Mouse (Mus musculus) testis, adult 2 months (tissue): Measurements from ENCODE around the gene Syce1l. TPM values are rescaled to one million over a fixed set of nuclear protein-coding genes. Genes with fewer than 3 reads are reported as not detected.

Source experiments
- H3K27ac ChIP-seq: fragments of 200-500 bp; 2 replicates; pipeline ENCODE4 v1.5.1; 2012; ENCODE audit warnings: low read depth, low read length; ENCODE audit not compliant: control insufficient read depth, insufficient read depth
- H3K27me3 ChIP-seq: fragments of 200-500 bp; 2 replicates; pipeline ENCODE4 v1.6.1; 2012; ENCODE audit warnings: mild to moderate bottlenecking, low read length, moderate library complexity; ENCODE audit not compliant: control insufficient read depth, insufficient read depth
- H3K36me3 ChIP-seq: fragments of 200-500 bp; 2 replicates; pipeline ENCODE4 v1.6.1; 2012; ENCODE audit warnings: mild to moderate bottlenecking, low read length; ENCODE audit not compliant: control insufficient read depth, insufficient read depth
- H3K4me1 ChIP-seq: fragments of 200-500 bp; 2 replicates; pipeline ENCODE4 v1.6.1; 2012; ENCODE audit warnings: low read length; ENCODE audit not compliant: control insufficient read depth, insufficient read depth
- H3K4me3 ChIP-seq: fragments of 200-500 bp; 2 replicates; pipeline ENCODE4 v1.5.1; 2012; ENCODE audit warnings: low read depth, mild to moderate bottlenecking, low read length, moderate library complexity, mixed read lengths; ENCODE audit not compliant: control insufficient read depth
- CTCF ChIP-seq: fragments of 200-500 bp; IDR thresholded peaks from 2 replicates; pipeline ENCODE4 v1.5.1; 2012; ENCODE audit warnings: low read depth, mild to moderate bottlenecking, inconsistent platforms, low read length, moderate library complexity; ENCODE audit not compliant: control insufficient read depth, insufficient read depth, insufficient replicate concordance
- POLR2A ChIP-seq: fragments of 200-500 bp; IDR thresholded peaks from 2 replicates; pipeline ENCODE4 v1.6.1; 2012; ENCODE audit warnings: low read depth, mild to moderate bottlenecking, inconsistent platforms, low read length, moderate library complexity; ENCODE audit not compliant: control insufficient read depth
- polyA plus RNA-seq: library from polyadenylated mRNA; depleted of rRNA; stranded (reverse); fragments of >200 nt; gene quantifications from 2 replicates; pipeline ENCODE4 v1.2.3, GENCODE M21; 2012; rRNA removed

Gene Syce1l
- polyA plus RNA-seq, 1 experiment, result 33.3 TPM

DNA sequence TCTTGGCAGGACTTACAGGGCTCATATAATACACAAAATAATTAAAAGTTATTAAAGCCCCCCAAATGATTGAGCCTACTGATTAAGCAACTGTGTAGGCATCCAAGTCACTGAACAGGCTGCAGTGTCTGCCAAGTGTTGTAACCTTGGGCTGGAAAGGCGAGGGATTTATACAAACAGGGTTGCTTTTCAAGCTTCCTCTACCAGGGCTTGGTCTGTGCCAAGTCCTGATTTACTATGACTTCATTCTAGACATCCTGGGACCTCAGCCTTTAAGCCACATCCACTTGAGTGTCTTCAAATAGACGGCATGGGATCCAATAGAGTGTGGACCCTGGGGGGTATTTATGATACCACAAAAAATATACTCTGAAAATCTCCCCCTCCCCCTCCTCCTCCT is 32.3 kb downstream of the Syce1l start:
- TF ChIP-seq CTCF (no peak), POLR2A (no peak)

DNA sequence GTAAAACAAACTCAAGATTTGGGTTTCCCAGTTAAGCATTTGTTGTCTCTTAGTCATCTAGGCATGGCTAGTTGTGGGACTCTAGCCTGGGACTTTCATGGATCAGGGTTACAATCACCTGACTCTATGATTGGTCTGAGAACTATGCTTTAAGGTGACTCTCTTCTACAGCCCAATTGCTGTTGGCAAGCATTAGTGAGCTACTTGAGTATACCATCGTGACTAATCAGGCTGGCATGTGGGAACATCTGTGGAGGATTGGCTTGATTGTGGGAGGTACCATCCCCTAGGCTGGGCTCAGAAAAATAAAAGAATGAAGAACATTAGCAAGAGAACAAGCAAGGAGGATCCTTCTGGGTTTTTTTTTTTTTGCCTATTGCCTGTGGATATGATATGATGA is 33.8 kb downstream of the Syce1l start:
- no peak for TF ChIP-seq POLR2A
- no peak for TF ChIP-seq CTCF
- Histone ChIP-seq H3K27me3 (no peaks in the 10 kb centered on the region), H3K4me1 (no peaks in the 10 kb centered on the region), H3K27ac (no peak overlapping the region), H3K36me3 (no peaks in the 10 kb centered on the region), H3K4me3 (no peak overlapping the region)

More for the DNA sequence above, 32.3 kb downstream of the Syce1l start:
- Histone ChIP-seq H3K4me1 (no peaks in the 10 kb centered on the region), H3K27me3 (no peaks in the 10 kb centered on the region), H3K27ac (no peak overlapping the region), H3K36me3 (no peaks in the 10 kb centered on the region), H3K4me3 (no peak overlapping the region)

- H3K4me3 ChIP-seq, result no peak overlapping the region
- H3K27me3 ChIP-seq, result no peaks in the 10 kb centered on the region
- H3K4me1 ChIP-seq, result no peaks in the 10 kb centered on the region
- H3K36me3 ChIP-seq, result no peaks in the 10 kb centered on the region
- H3K27ac ChIP-seq, result no peak overlapping the region
- no peak for TF ChIP-seq POLR2A
Measured at GRCm38 (mm10) chr8:113679361-113679760, 36.3 kb downstream of the Syce1l start.

GRCm38 (mm10) chr8:113687889-113688542 is 45.0 kb downstream of the Syce1l start:
- no peaks in the 10 kb centered on the region for H3K36me3 ChIP-seq
- H3K27me3 ChIP-seq, result no peaks in the 10 kb centered on the region
- no peaks in the 10 kb centered on the region for H3K4me1 ChIP-seq
- TF ChIP-seq CTCF (no peak), POLR2A (no peak)
- no peak overlapping the region for H3K27ac ChIP-seq
- H3K4me3 ChIP-seq, result no peak overlapping the region

GRCm38 (mm10) chr8:113688543-113688915 is 45.5 kb downstream of the Syce1l start:
- H3K27me3 ChIP-seq, result no peaks in the 10 kb centered on the region
- H3K4me1 ChIP-seq, result no peaks in the 10 kb centered on the region
- TF ChIP-seq POLR2A (no peak), CTCF (no peak)
- H3K36me3 ChIP-seq, result no peaks in the 10 kb centered on the region
- no peak overlapping the region for H3K27ac ChIP-seq
- H3K4me3 ChIP-seq, result no peak overlapping the region

GRCm38 (mm10) chr8:113691622-113692343 is 48.8 kb downstream of the Syce1l start:
- Histone ChIP-seq H3K27me3 (no peaks in the 10 kb centered on the region), H3K27ac (no peak overlapping the region), H3K36me3 (no peaks in the 10 kb centered on the region), H3K4me1 (no peaks in the 10 kb centered on the region), H3K4me3 (no peak overlapping the region)
- TF ChIP-seq CTCF (no peak), POLR2A (no peak)

GRCm38 (mm10) chr8:113704968-113705367 is 62.0 kb downstream of the Syce1l start:
- Histone ChIP-seq H3K4me1 (no peaks in the 10 kb centered on the region), H3K27me3 (no peaks in the 10 kb centered on the region), H3K27ac (no peak overlapping the region), H3K4me3 (no peak overlapping the region), H3K36me3 (no peaks in the 10 kb centered on the region)
- TF ChIP-seq CTCF (no peak), POLR2A (no peak)

Other genes with a start within 250 kb of the Syce1l start
- gene Mon1b, start 7.6 kb upstream of the Syce1l start, polyA plus RNA-seq, result 4.8 TPM in 2 replicates
- 0.11 and 0.32 TPM in 2 replicates for gene Adamts18, start 205.5 kb downstream of the Syce1l start, polyA plus RNA-seq